Mouse (Mus musculus): ENCODE measurements around the gene Ptprk. TPM values are rescaled to one million over a fixed set of nuclear protein-coding genes. Genes with fewer than 3 reads are reported as not detected.

Gene Ptprk
- polyA plus RNA-seq, 1 experiment from 2014 or later = 33.8 TPM

DNA sequence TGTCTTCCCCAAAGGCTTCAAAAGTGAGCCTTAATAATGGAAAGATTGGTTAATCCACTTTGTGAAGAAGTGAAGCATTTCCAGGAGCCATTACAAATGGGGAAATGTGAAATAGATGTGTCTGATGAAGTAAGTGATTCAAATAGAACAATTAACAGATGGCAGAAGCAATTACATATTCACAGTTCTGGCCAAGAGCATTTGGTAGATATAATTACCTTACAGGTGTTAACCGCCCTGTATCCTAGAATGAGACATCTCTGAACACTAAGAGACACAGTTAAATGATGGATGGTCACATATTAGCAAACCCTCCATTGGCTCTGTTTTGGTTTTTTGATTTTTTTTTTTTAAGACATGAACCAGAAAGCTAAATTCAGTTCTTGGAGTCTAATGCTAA, 361.5 kb downstream of the Ptprk start:
- H3K27me3 ChIP-seq (ENCODE audit: control insufficient read depth, insufficient read depth, low read depth, low read length) = no peaks in the 10 kb centered on the region
- no peak overlapping the region for H3K9ac ChIP-seq (ENCODE audit: low read depth, low read length)
- H3K9me3 ChIP-seq (replicated peaks; ENCODE audit: control insufficient read depth, low read length, poor library complexity, severe bottlenecking) = no peaks in the 10 kb centered on the region
- H3K27ac ChIP-seq (ENCODE audit: low read length) = no peak overlapping the region
- no peak for ATAC-seq
- 84% methylated on average over 1 of the region's 1 CpGs for WGBS
- no peak overlapping the region for H3K4me2 ChIP-seq (ENCODE audit: low read length)
- H3K4me1 ChIP-seq (ENCODE audit: control insufficient read depth, insufficient read depth, low read length) = no peaks in the 10 kb centered on the region
- no peak overlapping the region for H3K4me3 ChIP-seq (ENCODE audit: low read depth, low read length)
- H3K36me3 ChIP-seq (ENCODE audit: control insufficient read depth, insufficient read depth, low read length) = no peaks in the 10 kb centered on the region

DNA sequence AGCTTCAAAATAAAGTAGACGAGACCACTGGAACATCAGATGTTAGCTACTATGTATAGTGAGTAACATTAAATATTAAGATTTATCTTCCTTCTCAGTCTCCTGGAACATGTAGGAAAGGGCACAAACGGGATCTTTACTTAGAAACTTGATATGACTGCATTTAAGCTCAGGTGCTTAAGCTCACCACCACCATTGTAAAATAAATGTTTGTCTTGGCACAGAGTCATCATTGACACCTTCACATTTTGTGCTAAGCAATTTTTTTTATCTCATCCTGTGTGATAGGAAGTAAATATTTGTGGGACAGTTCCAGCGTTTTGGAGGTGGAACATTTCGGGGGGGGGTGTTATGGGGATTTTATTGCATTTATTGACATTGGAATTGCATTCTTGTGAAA, 375.2 kb downstream of the Ptprk start:
- H3K9me3 ChIP-seq (replicated peaks; ENCODE audit: control insufficient read depth, low read length, poor library complexity, severe bottlenecking) = no peaks in the 10 kb centered on the region
- WGBS = 79% methylated on average over 4 of the region's 4 CpGs
- no peaks in the 10 kb centered on the region for H3K27me3 ChIP-seq (ENCODE audit: control insufficient read depth, insufficient read depth, low read depth, low read length)
- H3K4me2 ChIP-seq (ENCODE audit: low read length) = no peak overlapping the region
- H3K36me3 ChIP-seq (ENCODE audit: control insufficient read depth, insufficient read depth, low read length) = no peaks in the 10 kb centered on the region
- H3K9ac ChIP-seq (ENCODE audit: low read depth, low read length) = no peak overlapping the region
- H3K27ac ChIP-seq (ENCODE audit: low read length) = no peak overlapping the region
- no peak for ATAC-seq
- no peak overlapping the region for H3K4me3 ChIP-seq (ENCODE audit: low read depth, low read length)
- no peaks in the 10 kb centered on the region; the same call in 1 of the 2 replicates for H3K4me1 ChIP-seq (ENCODE audit: control insufficient read depth, insufficient read depth, low read length)

DNA sequence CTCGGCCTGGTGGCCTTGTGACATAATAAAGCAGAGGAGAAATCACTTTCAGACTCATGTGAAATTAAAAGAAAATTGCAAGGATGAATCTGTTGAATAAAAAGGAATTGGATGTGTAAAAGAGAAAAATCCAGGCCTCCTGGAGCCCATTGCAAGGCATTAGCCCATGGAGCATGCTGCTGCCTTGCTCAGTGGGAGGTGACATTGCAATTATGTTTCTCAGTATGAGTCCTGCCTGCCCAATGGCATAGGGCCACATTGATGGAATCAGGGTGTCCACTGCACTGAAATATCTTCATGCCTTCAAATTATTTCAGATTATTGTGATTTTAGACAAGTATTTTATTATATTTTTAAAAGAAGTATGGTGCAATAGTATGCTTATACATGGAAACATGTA, 376.0 kb downstream of the Ptprk start:
- Histone ChIP-seq H3K36me3 (ENCODE audit: control insufficient read depth, insufficient read depth, low read length) (no peaks in the 10 kb centered on the region), H3K27me3 (ENCODE audit: control insufficient read depth, insufficient read depth, low read depth, low read length) (no peaks in the 10 kb centered on the region), H3K9me3 (replicated peaks; ENCODE audit: control insufficient read depth, low read length, poor library complexity, severe bottlenecking) (no peaks in the 10 kb centered on the region), H3K9ac (ENCODE audit: low read depth, low read length) (no peak overlapping the region), H3K4me3 (ENCODE audit: low read depth, low read length) (no peak overlapping the region), H3K27ac (ENCODE audit: low read length) (no peak overlapping the region), H3K4me1 (ENCODE audit: control insufficient read depth, insufficient read depth, low read length) (no peaks in the 10 kb centered on the region; the same call in 1 of the 2 replicates), H3K4me2 (ENCODE audit: low read length) (no peak overlapping the region)
- no peak for ATAC-seq
- 14% methylated on average over 1 of the region's 1 CpGs for WGBS

DNA sequence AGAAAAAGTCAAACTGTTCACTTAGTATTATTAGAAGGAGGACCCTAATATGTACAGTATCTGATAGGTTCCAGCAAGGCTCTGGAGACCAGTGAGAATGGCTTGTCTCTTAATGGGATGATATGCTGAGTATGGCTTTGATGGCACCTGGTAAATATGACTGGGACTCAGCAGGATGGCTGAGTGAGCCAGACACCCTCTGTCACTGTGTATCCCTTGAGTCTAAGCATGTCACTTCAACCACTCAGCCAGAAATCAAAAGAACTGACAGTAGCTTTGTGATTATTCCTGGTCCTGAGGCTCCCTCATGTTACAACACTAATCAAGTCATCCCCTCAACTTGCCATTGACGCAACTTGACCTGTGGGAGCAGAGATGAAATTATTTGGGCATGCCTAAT, 383.4 kb downstream of the Ptprk start:
- Histone ChIP-seq H3K27ac (ENCODE audit: low read length) (peak overlapping the region; percentile 57; the same call in 1 of the 2 replicates), H3K4me1 (ENCODE audit: control insufficient read depth, insufficient read depth, low read length) (no peaks in the 10 kb centered on the region), H3K9me3 (replicated peaks; ENCODE audit: control insufficient read depth, low read length, poor library complexity, severe bottlenecking) (no peaks in the 10 kb centered on the region), H3K4me2 (ENCODE audit: low read length) (no peak overlapping the region), H3K27me3 (ENCODE audit: control insufficient read depth, insufficient read depth, low read depth, low read length) (no peaks in the 10 kb centered on the region), H3K9ac (ENCODE audit: low read depth, low read length) (no peak overlapping the region), H3K36me3 (ENCODE audit: control insufficient read depth, insufficient read depth, low read length) (no peaks in the 10 kb centered on the region), H3K4me3 (ENCODE audit: low read depth, low read length) (no peak overlapping the region)
- ATAC-seq = peak; percentile 80
- WGBS = 25% methylated on average over 1 of the region's 1 CpGs

DNA sequence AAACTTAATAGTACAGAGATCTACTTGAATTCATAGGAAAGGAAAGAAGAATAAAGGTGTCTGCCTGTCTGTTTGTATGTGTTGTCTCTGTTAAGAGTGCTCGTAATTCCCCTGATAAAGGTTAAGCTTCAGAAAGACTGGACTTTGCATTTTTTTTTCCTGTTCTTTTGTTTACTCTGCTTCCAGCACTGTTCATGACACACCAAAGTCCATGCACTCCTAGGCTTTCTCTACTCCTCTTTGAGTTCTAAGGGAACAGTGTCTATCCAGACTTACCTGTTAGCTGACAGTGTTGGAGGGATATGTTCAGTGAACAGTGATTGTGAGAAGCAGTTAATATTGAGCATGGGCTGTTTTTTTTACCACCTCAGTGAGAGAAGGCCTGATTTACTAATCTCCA, 385.3 kb downstream of the Ptprk start:
- H3K27me3 ChIP-seq (ENCODE audit: control insufficient read depth, insufficient read depth, low read depth, low read length) = no peaks in the 10 kb centered on the region
- no peak for ATAC-seq
- H3K27ac ChIP-seq (ENCODE audit: low read length) = no peak overlapping the region
- no peaks in the 10 kb centered on the region for H3K9me3 ChIP-seq (replicated peaks; ENCODE audit: control insufficient read depth, low read length, poor library complexity, severe bottlenecking)
- H3K4me3 ChIP-seq (ENCODE audit: low read depth, low read length) = no peak overlapping the region
- no peaks in the 10 kb centered on the region for H3K36me3 ChIP-seq (ENCODE audit: control insufficient read depth, insufficient read depth, low read length)
- no peaks in the 10 kb centered on the region for H3K4me1 ChIP-seq (ENCODE audit: control insufficient read depth, insufficient read depth, low read length)
- no peak overlapping the region for H3K4me2 ChIP-seq (ENCODE audit: low read length)
- H3K9ac ChIP-seq (ENCODE audit: low read depth, low read length) = no peak overlapping the region
- WGBS = 76% methylated on average over 1 of the region's 1 CpGs

DNA sequence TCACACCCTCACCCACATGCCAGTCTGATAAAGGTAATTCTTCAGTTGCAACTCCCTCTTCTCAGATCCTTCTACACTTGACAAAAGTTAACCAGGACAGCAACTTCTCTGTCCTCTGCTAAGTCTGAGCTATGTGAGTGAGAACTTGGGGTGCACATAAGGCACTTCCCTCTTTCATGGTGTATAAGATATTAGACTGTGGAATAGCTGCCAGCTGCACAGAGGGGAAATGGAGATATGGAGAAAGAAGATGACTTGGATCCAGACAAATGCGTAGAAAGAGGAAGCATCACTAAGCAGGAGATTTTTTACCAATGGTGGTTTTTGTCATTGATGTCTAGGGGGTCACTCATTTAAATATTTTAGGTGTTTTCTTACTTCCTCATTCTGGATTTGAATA, 389.1 kb downstream of the Ptprk start:
- Histone ChIP-seq H3K4me2 (ENCODE audit: low read length) (no peak overlapping the region), H3K36me3 (ENCODE audit: control insufficient read depth, insufficient read depth, low read length) (no peaks in the 10 kb centered on the region), H3K4me3 (ENCODE audit: low read depth, low read length) (no peak overlapping the region), H3K9ac (ENCODE audit: low read depth, low read length) (no peak overlapping the region), H3K27me3 (ENCODE audit: control insufficient read depth, insufficient read depth, low read depth, low read length) (no peaks in the 10 kb centered on the region), H3K4me1 (ENCODE audit: control insufficient read depth, insufficient read depth, low read length) (no peaks in the 10 kb centered on the region), H3K9me3 (replicated peaks; ENCODE audit: control insufficient read depth, low read length, poor library complexity, severe bottlenecking) (no peaks in the 10 kb centered on the region), H3K27ac (ENCODE audit: low read length) (no peak overlapping the region)
- WGBS = 100% methylated on average over 1 of the region's 1 CpGs
- ATAC-seq = no peak

DNA sequence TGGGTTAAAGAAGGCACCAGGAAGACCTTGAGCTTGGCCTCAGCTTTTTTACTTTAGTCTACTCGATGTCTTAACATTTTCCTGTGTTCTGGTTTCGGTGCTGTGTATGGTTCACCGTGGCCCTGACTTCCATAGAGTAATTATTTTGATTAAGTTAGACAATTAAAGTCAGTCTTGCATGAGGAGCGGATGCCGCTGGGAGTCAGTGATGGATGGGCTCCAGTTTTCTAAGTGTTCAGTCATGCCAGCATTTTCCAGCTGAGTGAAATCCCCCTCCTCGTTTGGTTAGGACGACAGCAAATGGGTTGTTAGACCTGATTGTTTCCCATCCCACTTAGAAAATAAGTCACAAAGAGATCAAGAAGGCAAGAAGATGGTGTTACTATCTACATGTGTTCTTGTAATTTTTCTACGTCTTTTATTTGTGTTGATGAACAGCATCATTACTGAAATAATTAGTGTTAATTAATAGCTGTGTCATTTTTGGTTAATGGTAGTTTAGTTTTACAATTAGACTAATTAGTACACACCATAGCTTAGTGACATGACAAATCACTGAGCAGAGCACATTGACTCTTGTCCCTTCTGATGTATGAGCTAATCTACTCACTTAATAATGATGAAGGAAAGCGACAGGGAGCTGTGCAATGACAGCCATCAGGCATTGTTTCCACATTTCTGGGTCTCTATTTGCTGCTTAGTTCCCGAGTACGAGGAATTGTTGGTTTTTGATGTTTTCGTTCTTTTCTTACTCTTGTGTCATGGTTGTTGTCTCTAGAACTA, 390.3 kb downstream of the Ptprk start:
- WGBS = 62% methylated on average over 12 of the region's 12 CpGs
- Histone ChIP-seq H3K9me3 (replicated peaks; ENCODE audit: control insufficient read depth, low read length, poor library complexity, severe bottlenecking) (no peaks in the 10 kb centered on the region), H3K27me3 (ENCODE audit: control insufficient read depth, insufficient read depth, low read depth, low read length) (no peaks in the 10 kb centered on the region), H3K36me3 (ENCODE audit: control insufficient read depth, insufficient read depth, low read length) (no peaks in the 10 kb centered on the region), H3K9ac (ENCODE audit: low read depth, low read length) (no peak overlapping the region), H3K4me2 (ENCODE audit: low read length) (no peak overlapping the region), H3K4me1 (ENCODE audit: control insufficient read depth, insufficient read depth, low read length) (no peaks in the 10 kb centered on the region), H3K27ac (ENCODE audit: low read length) (no peak overlapping the region), H3K4me3 (ENCODE audit: low read depth, low read length) (no peak overlapping the region)
- ATAC-seq = no peak

DNA sequence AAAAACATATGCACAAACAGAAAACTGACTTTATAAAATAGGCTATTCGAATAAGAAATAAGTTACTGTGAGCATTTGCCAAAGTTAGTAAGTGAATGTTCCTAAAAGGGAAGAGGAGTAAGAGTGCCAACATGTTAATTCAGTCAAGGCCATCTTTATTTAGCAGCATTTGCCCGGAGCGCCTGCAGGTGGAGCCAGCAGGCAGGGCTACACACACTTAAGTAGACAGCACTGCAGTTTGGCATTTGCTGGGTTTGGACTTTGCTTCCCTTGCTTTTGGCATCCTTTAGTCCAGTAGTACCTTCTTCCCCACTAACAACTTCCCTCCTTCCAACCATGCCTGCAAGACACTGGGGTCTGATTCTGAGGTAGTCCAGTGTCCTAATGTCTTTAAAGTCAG, 411.0 kb downstream of the Ptprk start:
- H3K36me3 ChIP-seq (ENCODE audit: control insufficient read depth, insufficient read depth, low read length) = no peaks in the 10 kb centered on the region
- H3K4me1 ChIP-seq (ENCODE audit: control insufficient read depth, insufficient read depth, low read length) = no peaks in the 10 kb centered on the region
- 32% methylated on average over 3 of the region's 3 CpGs for WGBS
- H3K27ac ChIP-seq (ENCODE audit: low read length) = no peak overlapping the region
- H3K9me3 ChIP-seq (replicated peaks; ENCODE audit: control insufficient read depth, low read length, poor library complexity, severe bottlenecking) = no peaks in the 10 kb centered on the region
- peak; percentile 75 for ATAC-seq
- no peak overlapping the region for H3K9ac ChIP-seq (ENCODE audit: low read depth, low read length)
- no peaks in the 10 kb centered on the region for H3K27me3 ChIP-seq (ENCODE audit: control insufficient read depth, insufficient read depth, low read depth, low read length)
- H3K4me2 ChIP-seq (ENCODE audit: low read length) = no peak overlapping the region
- no peak overlapping the region for H3K4me3 ChIP-seq (ENCODE audit: low read depth, low read length)

DNA sequence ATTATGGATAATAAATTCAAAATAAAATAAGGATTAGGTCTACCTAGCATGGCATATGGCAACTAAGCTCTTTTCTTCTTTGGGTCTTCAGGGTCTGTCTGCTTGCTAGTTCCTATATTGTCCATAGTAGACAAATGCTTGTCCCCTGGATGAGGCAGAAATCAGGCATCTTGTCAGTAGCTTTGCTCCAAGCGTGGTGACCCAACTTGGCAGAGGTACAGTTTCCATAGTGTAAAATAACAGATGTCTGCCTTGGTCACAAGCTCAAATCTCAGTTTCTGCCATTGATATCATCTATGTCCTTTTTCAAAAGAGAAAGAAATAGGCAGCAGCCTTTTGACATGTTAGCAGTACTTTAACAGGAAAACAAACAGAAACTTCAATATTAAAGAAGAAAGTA, 416.4 kb downstream of the Ptprk start:
- Histone ChIP-seq H3K4me3 (ENCODE audit: low read depth, low read length) (no peak overlapping the region), H3K4me2 (ENCODE audit: low read length) (no peak overlapping the region), H3K27ac (ENCODE audit: low read length) (no peak overlapping the region), H3K36me3 (ENCODE audit: control insufficient read depth, insufficient read depth, low read length) (no peaks in the 10 kb centered on the region), H3K4me1 (ENCODE audit: control insufficient read depth, insufficient read depth, low read length) (peaks cover 9% of the 10 kb centered on the region), H3K9me3 (replicated peaks; ENCODE audit: control insufficient read depth, low read length, poor library complexity, severe bottlenecking) (no peaks in the 10 kb centered on the region), H3K9ac (ENCODE audit: low read depth, low read length) (no peak overlapping the region), H3K27me3 (ENCODE audit: control insufficient read depth, insufficient read depth, low read depth, low read length) (no peaks in the 10 kb centered on the region)
- no peak for ATAC-seq
- WGBS = 94% methylated on average over 1 of the region's 1 CpGs
